Comparison of ENCODE assay signal across 15 mouse cellular contexts in the genomic region with DNA sequence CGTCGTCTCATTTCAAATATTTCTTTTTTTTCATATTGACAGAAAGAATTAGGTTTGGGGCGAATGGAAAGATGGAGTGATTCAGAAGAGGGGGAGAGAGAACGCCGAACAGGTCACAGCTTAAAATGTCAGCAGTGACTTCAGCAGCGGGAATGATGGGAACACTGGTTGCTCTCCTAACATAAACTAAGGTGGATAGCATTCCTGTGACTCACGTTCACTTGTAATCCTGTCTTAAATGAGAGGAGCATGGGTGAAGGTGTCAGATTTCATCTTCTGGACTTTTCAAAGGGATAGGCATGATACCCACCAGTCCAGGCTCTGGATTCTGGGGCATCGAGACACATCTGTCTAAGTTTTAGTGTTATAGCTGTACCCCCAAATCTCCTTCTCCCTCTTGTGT.
DNase-seq lines count a peak whose midpoint lies in the region; ATAC-seq lines count a peak whose summit lies in the region.
"Had no signal": no experiment of that assay in that cellular context is flagged by ENCODE, and none has a peak within 500 bp of the region (broad histone marks: within the 10 kb centered on the region; RNA-seq: fewer than 3 reads in every experiment).

No protein-coding gene starts in this region.

- H3K4me1 ChIP-seq in forebrain, embryonic 10.5 days, result peaks cover 51% of the 10 kb centered on the region
- H3K4me1 ChIP-seq in forebrain, embryonic 15.5 days, result no peaks in the 10 kb centered on the region
- peaks cover 48% of the 10 kb centered on the region for H3K4me1 ChIP-seq in kidney, embryonic 15.5 days
- H3K4me1 ChIP-seq in limb, embryonic 13.5 days, result peaks cover 30% of the 10 kb centered on the region

- 46% methylated on average over 8 of the region's 8 CpGs for WGBS in forebrain, embryonic 10.5 days
- WGBS in forebrain, embryonic 15.5 days, result 55% methylated on average over 8 of the region's 8 CpGs
- 29% methylated on average over 8 of the region's 8 CpGs for WGBS in kidney, embryonic 15.5 days
- 38% methylated on average over 8 of the region's 8 CpGs for WGBS in limb, embryonic 13.5 days

- H3K9ac ChIP-seq in forebrain, embryonic 15.5 days (replicated peaks), result no peak overlapping the region
- no peak overlapping the region for H3K9ac ChIP-seq in kidney, embryonic 15.5 days
- no peak overlapping the region for H3K9ac ChIP-seq in limb, embryonic 13.5 days
- H3K9ac ChIP-seq: hindbrain, embryonic 13.5 days had no signal

- no peak for ATAC-seq in forebrain, embryonic 15.5 days (replicated peaks)
- ATAC-seq in kidney, embryonic 15.5 days (replicated peaks; ENCODE audit: low FRiP score), result no peak
- no peak for ATAC-seq in limb, embryonic 13.5 days (ENCODE audit: low FRiP score, low read depth)
- no peak for ATAC-seq in inflammation-experienced regulatory T-cells, adult 6 months
- ATAC-seq: midbrain, embryonic 16.5 days had no signal

- peak overlapping the region; percentile 62; the same call in 1 of the 2 replicates for H3K27ac ChIP-seq in forebrain, embryonic 10.5 days
- no peak overlapping the region for H3K27ac ChIP-seq in forebrain, embryonic 15.5 days (replicated peaks)
- peak overlapping the region; percentile 64 for H3K27ac ChIP-seq in kidney, embryonic 15.5 days
- no peak overlapping the region for H3K27ac ChIP-seq in limb, embryonic 13.5 days
- H3K27ac ChIP-seq: hindbrain, embryonic 13.5 days had no signal

- H3K9me3 ChIP-seq in forebrain, embryonic 10.5 days, result no peaks in the 10 kb centered on the region
- no peaks in the 10 kb centered on the region for H3K9me3 ChIP-seq in forebrain, embryonic 15.5 days
- no peaks in the 10 kb centered on the region for H3K9me3 ChIP-seq in kidney, embryonic 15.5 days (replicated peaks)
- H3K9me3 ChIP-seq in limb, embryonic 13.5 days, result no peaks in the 10 kb centered on the region
- H3K9me3 ChIP-seq: hindbrain, embryonic 13.5 days had no signal

- H3K36me3 ChIP-seq in forebrain, embryonic 10.5 days (replicated peaks), result no peaks in the 10 kb centered on the region
- H3K36me3 ChIP-seq in forebrain, embryonic 15.5 days, result no peaks in the 10 kb centered on the region
- no peaks in the 10 kb centered on the region for H3K36me3 ChIP-seq in kidney, embryonic 15.5 days
- no peaks in the 10 kb centered on the region for H3K36me3 ChIP-seq in limb, embryonic 13.5 days
- H3K36me3 ChIP-seq: hindbrain, embryonic 13.5 days had no signal

- DNase-seq in forebrain, embryonic 10.5 days (ENCODE audit: extremely low spot score, low spot score), result no peak
- DNase-seq in kidney, adult 18-20 months, result no peak
- DNase-seq in brain, adult 2 months (ENCODE audit: low read depth, low spot score), result peak; percentile 7
- no peak for DNase-seq in left cerebral cortex, adult 9 months (ENCODE audit: low spot score in 2 of 2)
- DNase-seq: adrenal gland, postnatal 10 days; B cell, adult 2 months; cerebellum, adult 11-12 months; lung, postnatal 36 days; right cerebral cortex, postnatal 25 days had no signal

- peaks cover 10% of the 10 kb centered on the region for H3K27me3 ChIP-seq in forebrain, embryonic 10.5 days (ENCODE audit: poor library complexity, severe bottlenecking)
- no peaks in the 10 kb centered on the region for H3K27me3 ChIP-seq in forebrain, embryonic 15.5 days
- H3K27me3 ChIP-seq in kidney, embryonic 15.5 days, result no peaks in the 10 kb centered on the region
- no peaks in the 10 kb centered on the region for H3K27me3 ChIP-seq in limb, embryonic 13.5 days
- H3K27me3 ChIP-seq: hindbrain, embryonic 13.5 days had no signal

- no peak overlapping the region for H3K4me2 ChIP-seq in forebrain, embryonic 15.5 days (replicated peaks)
- peak overlapping the region; percentile 44 for H3K4me2 ChIP-seq in kidney, embryonic 15.5 days
- peak overlapping the region; percentile 34 for H3K4me2 ChIP-seq in limb, embryonic 13.5 days (replicated peaks)
- H3K4me2 ChIP-seq: hindbrain, embryonic 13.5 days had no signal

- no peak overlapping the region for H3K4me3 ChIP-seq in forebrain, embryonic 10.5 days
- no peak overlapping the region for H3K4me3 ChIP-seq in forebrain, embryonic 15.5 days
- H3K4me3 ChIP-seq in kidney, embryonic 15.5 days (replicated peaks), result 0 out of 2 replicates have a peak overlapping the region, but pooled peaks have one; percentile 6
- H3K4me3 ChIP-seq in limb, embryonic 13.5 days, result no peak overlapping the region
- H3K4me3 ChIP-seq: hindbrain, embryonic 13.5 days had no signal

Comparison
In these comparisons a context has a peak if more than half of its experiments do, and no peak if none do; other contexts are left out.
1. H3K27ac ChIP-seq: peak in forebrain, embryonic 10.5 days (single experiment) and kidney, embryonic 15.5 days (single experiment); none in forebrain, embryonic 15.5 days (single experiment) and limb, embryonic 13.5 days (single experiment).